Mouse (Mus musculus): ENCODE measurements around the gene Rab3c. TPM values are rescaled to one million over a fixed set of nuclear protein-coding genes. Genes with fewer than 3 reads are reported as not detected.

The Rab3c gene
- polyA plus RNA-seq, 1 experiment = 0.05 TPM

- Histone ChIP-seq H3K36me3 (ENCODE audit: control insufficient read depth, insufficient read depth) (no peaks in the 10 kb centered on the region), H3K4me2 (ENCODE audit: low read depth) (peak overlapping the region; percentile 92), H3ac (ENCODE audit: control insufficient read depth, insufficient read length) (no peak overlapping the region), H3K79me2 (ENCODE audit: control insufficient read depth, insufficient read depth) (no peaks in the 10 kb centered on the region), H3K27me3 (ENCODE audit: control insufficient read depth, insufficient read depth, insufficient read length) (no peaks in the 10 kb centered on the region), H3K4me3 (no peak overlapping the region)
- no peak for TF ChIP-seq POLR2A (IDR thresholded peaks at IDR 0.05; ENCODE audit: insufficient read length, low read depth)
- TF ChIP-seq USF1 (IDR thresholded peaks at IDR 0.05; ENCODE audit: low read depth) = peak; percentile 22
- no peak for TF ChIP-seq POLR2AphosphoS2 (IDR thresholded peaks at IDR 0.05; ENCODE audit: insufficient read length, low read depth)
- no peak for TF ChIP-seq REST (IDR thresholded peaks at IDR 0.05; ENCODE audit: insufficient read depth, insufficient read length)
- 0 out of 2 replicates have a peak, but pooled peaks have one; percentile 23 for TF ChIP-seq CEBPB (IDR thresholded peaks at IDR 0.05; ENCODE audit: insufficient read depth, poor library complexity, severe bottlenecking)
- TF ChIP-seq TCF3 (IDR thresholded peaks at IDR 0.05; ENCODE audit: insufficient read length, low read depth) = no peak
- TF ChIP-seq SRF (IDR thresholded peaks at IDR 0.05; ENCODE audit: control insufficient read depth, insufficient read length, low read depth) = no peak
- peak in 2 of 3 experiments; percentile 89 to 93 for TF ChIP-seq MYOD1 (IDR thresholded peaks at IDR 0.05; ENCODE audit: control insufficient read depth in 1 of 3, insufficient read length in 2 of 3, low read depth in 2 of 3)
- no peak for TF ChIP-seq MAX (IDR thresholded peaks at IDR 0.05; ENCODE audit: low read depth)
- TF ChIP-seq MYOG (IDR thresholded peaks at IDR 0.05; ENCODE audit: control insufficient read depth in 1 of 3, insufficient read depth in 1 of 3, insufficient read length in 2 of 3, low read depth in 2 of 3) = no peak
- TF ChIP-seq TCF12 (IDR thresholded peaks at IDR 0.05; ENCODE audit: insufficient read depth, poor library complexity, severe bottlenecking) = no peak
- no peak for TF ChIP-seq E2F4 (IDR thresholded peaks at IDR 0.05; ENCODE audit: insufficient read depth)
Observed at GRCm38 (mm10) chr13:110062835-110063411, 217.9 kb downstream of the Rab3c start.

GRCm38 (mm10) chr13:110062288-110062687 lies 218.5 kb downstream of the Rab3c start:
- H3K79me2 ChIP-seq (ENCODE audit: control insufficient read depth, insufficient read depth) = no peaks in the 10 kb centered on the region
- no peaks in the 10 kb centered on the region for H3K27me3 ChIP-seq (ENCODE audit: control insufficient read depth, insufficient read depth, insufficient read length)
- peak overlapping the region; percentile 92 for H3K4me2 ChIP-seq (ENCODE audit: low read depth)
- TF ChIP-seq POLR2A (IDR thresholded peaks at IDR 0.05; ENCODE audit: insufficient read length, low read depth) = no peak
- no peak for TF ChIP-seq USF1 (IDR thresholded peaks at IDR 0.05; ENCODE audit: low read depth)
- no peak for TF ChIP-seq MYOG (IDR thresholded peaks at IDR 0.05; ENCODE audit: control insufficient read depth in 1 of 3, insufficient read depth in 1 of 3, insufficient read length in 2 of 3, low read depth in 2 of 3)
- TF ChIP-seq CEBPB (IDR thresholded peaks at IDR 0.05; ENCODE audit: insufficient read depth, poor library complexity, severe bottlenecking) = no peak
- no peak for TF ChIP-seq MYOD1 (IDR thresholded peaks at IDR 0.05; ENCODE audit: control insufficient read depth in 1 of 3, insufficient read length in 2 of 3, low read depth in 2 of 3)
- TF ChIP-seq SRF (IDR thresholded peaks at IDR 0.05; ENCODE audit: control insufficient read depth, insufficient read length, low read depth) = no peak
- TF ChIP-seq MAX (IDR thresholded peaks at IDR 0.05; ENCODE audit: low read depth) = no peak
- no peak for TF ChIP-seq E2F4 (IDR thresholded peaks at IDR 0.05; ENCODE audit: insufficient read depth)
- TF ChIP-seq TCF12 (IDR thresholded peaks at IDR 0.05; ENCODE audit: insufficient read depth, poor library complexity, severe bottlenecking) = no peak
- TF ChIP-seq POLR2AphosphoS2 (IDR thresholded peaks at IDR 0.05; ENCODE audit: insufficient read length, low read depth) = no peak
- TF ChIP-seq REST (IDR thresholded peaks at IDR 0.05; ENCODE audit: insufficient read depth, insufficient read length) = no peak
- no peak for TF ChIP-seq TCF3 (IDR thresholded peaks at IDR 0.05; ENCODE audit: insufficient read length, low read depth)
- H3K36me3 ChIP-seq (ENCODE audit: control insufficient read depth, insufficient read depth) = no peaks in the 10 kb centered on the region
- H3ac ChIP-seq (ENCODE audit: control insufficient read depth, insufficient read length) = no peak overlapping the region
- H3K4me3 ChIP-seq = no peak overlapping the region

DNA sequence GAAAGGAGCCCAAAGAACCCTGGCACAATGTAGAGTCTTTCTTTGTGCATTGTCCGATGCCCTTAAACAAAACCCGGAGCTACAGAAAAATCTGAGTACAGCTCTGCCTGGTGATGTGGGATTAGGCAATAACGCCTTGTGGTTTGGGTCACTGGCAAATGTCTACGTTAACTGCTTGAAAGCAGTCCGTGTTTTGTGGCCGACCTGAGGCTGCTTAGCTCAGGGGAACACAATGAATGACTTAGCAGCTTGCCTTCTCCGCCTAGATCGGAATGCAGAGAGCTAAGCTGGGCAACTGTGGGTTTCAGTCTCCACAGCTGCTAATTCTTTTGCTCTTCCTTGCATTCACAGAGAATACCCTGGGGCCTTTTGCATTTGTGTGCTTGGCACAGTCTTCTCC lies 226.3 kb downstream of the Rab3c start:
- Histone ChIP-seq H3K27me3 (ENCODE audit: control insufficient read depth, insufficient read depth, insufficient read length) (no peaks in the 10 kb centered on the region), H3ac (ENCODE audit: control insufficient read depth, insufficient read length) (no peak overlapping the region), H3K4me3 (no peak overlapping the region), H3K36me3 (ENCODE audit: control insufficient read depth, insufficient read depth) (no peaks in the 10 kb centered on the region), H3K79me2 (ENCODE audit: control insufficient read depth, insufficient read depth) (no peaks in the 10 kb centered on the region), H3K4me2 (ENCODE audit: low read depth) (peak overlapping the region; percentile 16)
- TF ChIP-seq MYOD1 (IDR thresholded peaks at IDR 0.05; ENCODE audit: control insufficient read depth in 1 of 3, insufficient read length in 2 of 3, low read depth in 2 of 3) = peak in 2 of 3 experiments; percentile 33 to 42
- no peak for TF ChIP-seq USF1 (IDR thresholded peaks at IDR 0.05; ENCODE audit: low read depth)
- TF ChIP-seq MYOG (IDR thresholded peaks at IDR 0.05; ENCODE audit: control insufficient read depth in 1 of 3, insufficient read depth in 1 of 3, insufficient read length in 2 of 3, low read depth in 2 of 3) = peak in 1 of 3 experiments; percentile 75
- TF ChIP-seq TCF3 (IDR thresholded peaks at IDR 0.05; ENCODE audit: insufficient read length, low read depth) = no peak
- TF ChIP-seq CEBPB (IDR thresholded peaks at IDR 0.05; ENCODE audit: insufficient read depth, poor library complexity, severe bottlenecking) = peak; percentile 71

GRCm38 (mm10) chr13:110048767-110049434 lies 231.9 kb downstream of the Rab3c start:
- TF ChIP-seq TCF12 (IDR thresholded peaks at IDR 0.05; ENCODE audit: insufficient read depth, poor library complexity, severe bottlenecking) (no peak), MYOD1 (IDR thresholded peaks at IDR 0.05; ENCODE audit: control insufficient read depth in 1 of 3, insufficient read length in 2 of 3, low read depth in 2 of 3) (no peak), POLR2A (IDR thresholded peaks at IDR 0.05; ENCODE audit: insufficient read length, low read depth) (no peak), TCF3 (IDR thresholded peaks at IDR 0.05; ENCODE audit: insufficient read length, low read depth) (no peak), MAX (IDR thresholded peaks at IDR 0.05; ENCODE audit: low read depth) (no peak), E2F4 (IDR thresholded peaks at IDR 0.05; ENCODE audit: insufficient read depth) (no peak), SRF (IDR thresholded peaks at IDR 0.05; ENCODE audit: control insufficient read depth, insufficient read length, low read depth) (no peak), MYOG (IDR thresholded peaks at IDR 0.05; ENCODE audit: control insufficient read depth in 1 of 3, insufficient read depth in 1 of 3, insufficient read length in 2 of 3, low read depth in 2 of 3) (no peak), USF1 (IDR thresholded peaks at IDR 0.05; ENCODE audit: low read depth) (no peak), POLR2AphosphoS2 (IDR thresholded peaks at IDR 0.05; ENCODE audit: insufficient read length, low read depth) (no peak), REST (IDR thresholded peaks at IDR 0.05; ENCODE audit: insufficient read depth, insufficient read length) (no peak), CEBPB (IDR thresholded peaks at IDR 0.05; ENCODE audit: insufficient read depth, poor library complexity, severe bottlenecking) (no peak)
- no peak overlapping the region for H3K4me3 ChIP-seq
- no peaks in the 10 kb centered on the region for H3K79me2 ChIP-seq (ENCODE audit: control insufficient read depth, insufficient read depth)
- H3K4me2 ChIP-seq (ENCODE audit: low read depth) = no peak overlapping the region
- H3K36me3 ChIP-seq (ENCODE audit: control insufficient read depth, insufficient read depth) = no peaks in the 10 kb centered on the region
- no peak overlapping the region for H3ac ChIP-seq (ENCODE audit: control insufficient read depth, insufficient read length)
- no peaks in the 10 kb centered on the region for H3K27me3 ChIP-seq (ENCODE audit: control insufficient read depth, insufficient read depth, insufficient read length)
